Mouse (Mus musculus): ENCODE data around the gene Mcoln2. TPM values are rescaled to one million over a fixed set of nuclear protein-coding genes. Genes with fewer than 3 reads are reported as not detected.

The Mcoln2 gene
- polyA plus RNA-seq, 1 experiment from 2014 or later = 0.27 TPM

GRCm38 (mm10) chr3:146233741-146234140, 84.1 kb downstream of the Mcoln2 start:
- H3K9me3 ChIP-seq (ENCODE audit: control insufficient read depth, low read length) = no peaks in the 10 kb centered on the region

GRCm38 (mm10) chr3:146234530-146234929, 84.9 kb downstream of the Mcoln2 start:
- H3K4me2 ChIP-seq (ENCODE audit: low read depth, low read length, severe bottlenecking) = no peak overlapping the region
- DNase-seq (ENCODE audit: low spot score) (no peak), ATAC-seq (replicated peaks; ENCODE audit: low FRiP score) (no peak)
- 76% methylated on average over 10 of the region's 10 CpGs for WGBS
- H3K9ac ChIP-seq (ENCODE audit: low read length) = no peak overlapping the region
- H3K9me3 ChIP-seq (ENCODE audit: control insufficient read depth, low read length) = no peaks in the 10 kb centered on the region
- no peaks in the 10 kb centered on the region for H3K4me1 ChIP-seq (replicated peaks; ENCODE audit: control insufficient read depth, insufficient read depth, low read length)
- H3K27me3 ChIP-seq (ENCODE audit: control insufficient read depth, insufficient read depth, low read length) = no peaks in the 10 kb centered on the region
- H3K36me3 ChIP-seq (ENCODE audit: control insufficient read depth, insufficient read depth, low read length) = no peaks in the 10 kb centered on the region
- H3K27ac ChIP-seq (ENCODE audit: low read depth, low read length) = no peak overlapping the region
- H3K4me3 ChIP-seq (ENCODE audit: low read depth, low read length) = no peak overlapping the region

More at GRCm38 (mm10) chr3:146233741-146234140, 84.1 kb downstream of the Mcoln2 start:
- Histone ChIP-seq H3K4me2 (ENCODE audit: low read depth, low read length, severe bottlenecking) (no peak overlapping the region), H3K27ac (ENCODE audit: low read depth, low read length) (no peak overlapping the region), H3K36me3 (ENCODE audit: control insufficient read depth, insufficient read depth, low read length) (no peaks in the 10 kb centered on the region), H3K9ac (ENCODE audit: low read length) (no peak overlapping the region), H3K4me1 (replicated peaks; ENCODE audit: control insufficient read depth, insufficient read depth, low read length) (no peaks in the 10 kb centered on the region; the same call in 1 of the 2 replicates), H3K27me3 (ENCODE audit: control insufficient read depth, insufficient read depth, low read length) (no peaks in the 10 kb centered on the region), H3K4me3 (ENCODE audit: low read depth, low read length) (no peak overlapping the region)
- no peak for DNase-seq (ENCODE audit: low spot score)
- WGBS = 67% methylated on average over 4 of the region's 4 CpGs
- ATAC-seq (replicated peaks; ENCODE audit: low FRiP score) = no peak

- Histone ChIP-seq H3K27ac (ENCODE audit: low read depth, low read length) (no peak overlapping the region), H3K4me3 (ENCODE audit: low read depth, low read length) (no peak overlapping the region), H3K9ac (ENCODE audit: low read length) (no peak overlapping the region), H3K36me3 (ENCODE audit: control insufficient read depth, insufficient read depth, low read length) (no peaks in the 10 kb centered on the region), H3K27me3 (ENCODE audit: control insufficient read depth, insufficient read depth, low read length) (no peaks in the 10 kb centered on the region), H3K4me2 (ENCODE audit: low read depth, low read length, severe bottlenecking) (no peak overlapping the region), H3K4me1 (replicated peaks; ENCODE audit: control insufficient read depth, insufficient read depth, low read length) (no peaks in the 10 kb centered on the region), H3K9me3 (ENCODE audit: control insufficient read depth, low read length) (no peaks in the 10 kb centered on the region)
- no peak for DNase-seq (ENCODE audit: low spot score)
- ATAC-seq (replicated peaks; ENCODE audit: low FRiP score) = no peak
- whole genome bisulfite sequencing = 72% methylated on average over 8 of the region's 8 CpGs
Measured at GRCm38 (mm10) chr3:146236280-146236679, 86.6 kb downstream of the Mcoln2 start.

GRCm38 (mm10) chr3:146237676-146238075, 88.0 kb downstream of the Mcoln2 start:
- H3K4me2 ChIP-seq (ENCODE audit: low read depth, low read length, severe bottlenecking) = no peak overlapping the region
- DNase-seq (ENCODE audit: low spot score) = no peak
- no peak overlapping the region for H3K4me3 ChIP-seq (ENCODE audit: low read depth, low read length)
- H3K36me3 ChIP-seq (ENCODE audit: control insufficient read depth, insufficient read depth, low read length) = no peaks in the 10 kb centered on the region
- no peak for ATAC-seq (replicated peaks; ENCODE audit: low FRiP score)
- no peaks in the 10 kb centered on the region for H3K4me1 ChIP-seq (replicated peaks; ENCODE audit: control insufficient read depth, insufficient read depth, low read length)
- no peaks in the 10 kb centered on the region for H3K27me3 ChIP-seq (ENCODE audit: control insufficient read depth, insufficient read depth, low read length)
- no peak overlapping the region for H3K9ac ChIP-seq (ENCODE audit: low read length)
- no peak overlapping the region for H3K27ac ChIP-seq (ENCODE audit: low read depth, low read length)
- no peaks in the 10 kb centered on the region for H3K9me3 ChIP-seq (ENCODE audit: control insufficient read depth, low read length)
- 76% methylated on average over 5 of the region's 5 CpGs for WGBS

GRCm38 (mm10) chr3:146244630-146245029, 95.0 kb downstream of the Mcoln2 start:
- H3K36me3 ChIP-seq (ENCODE audit: control insufficient read depth, insufficient read depth, low read length) = no peaks in the 10 kb centered on the region
- ATAC-seq (replicated peaks; ENCODE audit: low FRiP score) = no peak
- WGBS = 81% methylated on average over 1 of the region's 1 CpGs

More at GRCm38 (mm10) chr3:146244630-146245029, 95.0 kb downstream of the Mcoln2 start:
- Histone ChIP-seq H3K4me1 (replicated peaks; ENCODE audit: control insufficient read depth, insufficient read depth, low read length) (no peaks in the 10 kb centered on the region), H3K9me3 (ENCODE audit: control insufficient read depth, low read length) (no peaks in the 10 kb centered on the region), H3K27me3 (ENCODE audit: control insufficient read depth, insufficient read depth, low read length) (no peaks in the 10 kb centered on the region), H3K4me2 (ENCODE audit: low read depth, low read length, severe bottlenecking) (no peak overlapping the region), H3K4me3 (ENCODE audit: low read depth, low read length) (no peak overlapping the region), H3K9ac (ENCODE audit: low read length) (no peak overlapping the region), H3K27ac (ENCODE audit: low read depth, low read length) (no peak overlapping the region)
- no peak for DNase-seq (ENCODE audit: low spot score)

Other genes with a start within 250 kb of the Mcoln2 start
- 52.0 and 55.4 TPM in 2 replicates for gene Bcl10, start 227.0 kb upstream of the Mcoln2 start, polyA plus RNA-seq (2014; fragmentation: Nextera tagmentation; extraction: Ambion mirVana)
- gene 2410004B18Rik, start 211.8 kb upstream of the Mcoln2 start, polyA plus RNA-seq (2014; fragmentation: Nextera tagmentation; extraction: Ambion mirVana) = 57.6 and 59.5 TPM in 2 replicates
- 1.6 and 2.0 TPM in 2 replicates for gene Syde2, start 162.0 kb upstream of the Mcoln2 start, polyA plus RNA-seq (2014; fragmentation: Nextera tagmentation; extraction: Ambion mirVana)
- gene Wdr63, start 41.7 kb upstream of the Mcoln2 start, polyA plus RNA-seq (2014; fragmentation: Nextera tagmentation; extraction: Ambion mirVana) = 0.09 TPM in 1 of 2 replicates, not detected in the other
- gene Mcoln3, start 32.4 kb upstream of the Mcoln2 start, polyA plus RNA-seq (2014; fragmentation: Nextera tagmentation; extraction: Ambion mirVana) = 3.7 and 4.8 TPM in 2 replicates
- gene Lpar3, start 71.1 kb downstream of the Mcoln2 start, polyA plus RNA-seq (2014; fragmentation: Nextera tagmentation; extraction: Ambion mirVana) = 0.17 and 0.24 TPM in 2 replicates